Mouse (Mus musculus): ENCODE measurements around the gene Gm20388.

GRCm38 (mm10) chr8:120751226-120752081 is 840.8 kb downstream of the Gm20388 start:
- peak; percentile 22; the same call in 1 of the 2 replicates for TF ChIP-seq CTCF (IDR thresholded peaks at IDR 0.05; ENCODE audit: low read depth)
- TF ChIP-seq EP300 (optimal IDR thresholded peaks at IDR 0.05), result no peak
